Mouse (Mus musculus): ENCODE data around the gene Casp12. TPM values are rescaled to one million over a fixed set of nuclear protein-coding genes. Genes with fewer than 3 reads are reported as not detected.

The Casp12 gene
- 2.2 and 2.7 TPM in 2 replicates for polyA plus RNA-seq (2015; fragmentation: Nextera tagmentation; extraction: Ambion mirVana)

DNA sequence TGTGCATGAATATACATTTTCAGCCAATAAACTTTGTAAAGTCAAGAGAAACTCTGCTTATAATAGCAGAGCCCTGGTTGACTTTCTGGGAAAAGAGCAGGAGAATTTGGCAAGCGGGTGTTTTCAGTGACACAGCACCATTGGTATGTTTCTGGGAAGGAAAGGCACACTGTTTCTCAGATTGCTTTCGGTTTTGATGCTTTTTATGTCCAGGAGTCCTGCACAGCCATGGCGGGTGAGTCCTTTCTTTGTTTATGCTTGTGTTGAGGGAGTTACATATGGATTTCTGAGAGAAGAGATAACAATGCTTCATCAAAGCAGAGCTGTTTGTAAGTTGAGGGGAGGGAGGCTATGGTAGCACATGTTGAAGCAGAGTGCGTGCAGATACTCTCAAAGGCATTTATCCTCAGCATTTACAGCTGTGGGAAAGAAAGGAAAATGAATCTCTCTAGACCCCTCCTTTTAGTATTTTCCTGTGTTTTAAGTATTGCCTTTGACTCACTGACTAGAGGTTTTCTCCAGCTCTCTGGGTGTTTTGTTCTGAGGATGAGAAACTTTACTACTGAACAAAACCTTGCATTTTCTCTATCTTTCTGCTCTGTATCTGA is at the start of gene Casp12:
TSS of gene Casp12 (plus strand) at position 140 of the 608 bp plus-strand sequence.

DNA sequence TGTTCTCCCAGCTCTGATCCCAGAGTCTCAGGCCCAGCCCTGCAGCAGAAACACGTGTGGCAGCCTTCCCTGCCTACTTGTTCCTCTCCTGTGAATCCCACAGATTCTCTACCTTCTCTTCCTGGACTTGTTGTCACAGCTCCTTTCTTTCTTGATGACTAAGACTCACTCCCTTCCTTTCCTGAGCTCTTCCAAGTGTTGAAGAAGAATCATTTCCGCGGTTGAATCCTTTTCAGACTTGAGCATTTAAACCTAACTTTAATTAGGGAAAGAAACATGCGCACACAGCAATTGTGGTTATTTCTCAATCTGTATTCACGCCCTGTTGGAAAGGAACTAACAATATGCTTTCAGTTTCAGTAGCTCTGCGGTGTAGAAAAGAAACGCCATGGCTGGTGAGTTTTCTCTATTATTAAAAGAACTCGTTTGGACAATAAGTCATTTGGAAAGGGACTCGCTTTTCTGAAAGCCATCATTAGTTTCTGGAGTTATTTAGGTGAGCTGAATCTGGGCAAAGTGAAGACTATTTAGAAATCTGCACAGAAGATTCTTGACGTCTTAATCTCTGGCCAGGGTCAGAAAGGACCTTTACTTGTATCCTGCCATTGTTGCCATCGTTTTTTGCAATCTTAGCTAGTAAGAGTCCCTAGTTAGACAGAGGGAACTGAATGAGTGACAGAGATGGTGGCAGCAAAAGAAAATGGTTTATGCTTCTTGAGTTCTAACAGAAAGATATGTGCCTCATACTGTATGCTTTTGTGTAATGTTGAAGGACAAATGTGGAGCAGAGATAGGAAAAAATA is 46.7 kb upstream of the Casp12 start, which contains the start of gene Casp1:
TSS of gene Casp1 (plus strand) at position 189 of the 803 bp plus-strand sequence.

DNA sequence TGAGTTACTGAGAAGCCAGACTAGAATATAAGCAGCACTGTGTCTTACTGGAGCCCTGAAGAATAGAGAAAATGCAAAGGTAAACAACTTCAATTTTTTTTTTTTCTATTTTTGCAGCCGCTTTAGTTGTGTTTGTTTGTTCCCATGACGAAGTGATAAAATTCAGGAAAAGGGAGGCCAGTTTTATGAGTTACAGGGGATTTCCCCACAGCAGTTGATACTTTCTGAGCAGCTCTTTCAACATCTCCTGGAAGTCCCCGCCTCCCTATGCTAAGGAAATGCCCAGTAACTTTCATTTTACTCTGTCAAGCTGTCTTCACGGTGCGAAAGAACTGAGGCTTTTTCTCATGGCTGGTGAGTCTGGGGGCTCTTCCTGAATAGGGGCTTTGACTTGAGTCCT is 36.7 kb upstream of the Casp12 start, which contains the start of gene Casp4:
TSS of gene Casp4 (plus strand) at position 268 of the 400 bp plus-strand sequence.

Other genes with a start within 250 kb of the Casp12 start
- 6.1 and 6.6 TPM in 2 replicates for gene Casp1, start 46.9 kb upstream of the Casp12 start, polyA plus RNA-seq (2015; fragmentation: Nextera tagmentation; extraction: Ambion mirVana)
- gene Casp4, start 36.6 kb upstream of the Casp12 start, polyA plus RNA-seq (2015; fragmentation: Nextera tagmentation; extraction: Ambion mirVana) = 2.6 and 3.3 TPM in 2 replicates

Measured in spleen, postnatal 0 days (tissue).